Mouse (Mus musculus) urinary bladder, adult 18-20 months (tissue): ENCODE data around the gene Cldn9.
A peak's percentile ranks its signal among the peaks of the same experiment; 100 is the strongest.

Experiments used
- DNase-seq, 2 experiments: peaks; one replicate each; pipeline ENCODE4 v3.0.0; 2022; ENCODE audit warnings: low spot score in 2 of 2, mixed read lengths in 2 of 2

Gene Cldn9

GRCm38 (mm10) chr17:23683856-23684672, at the start of gene Cldn9:
TSS of gene Cldn9 (minus strand) at chr17:23684026.
- DNase-seq: no peak

GRCm38 (mm10) chr17:23730441-23730840, 46.6 kb upstream of the Cldn9 start:
- no peak for DNase-seq

- peak; percentile 51 to 59 for DNase-seq
Measured at GRCm38 (mm10) chr17:23726758-23727142, 42.9 kb upstream of the Cldn9 start.

GRCm38 (mm10) chr17:23725999-23726757, 42.4 kb upstream of the Cldn9 start, which contains the start of gene Pkmyt1:
TSS of gene Pkmyt1 (plus strand) at chr17:23726336.
- DNase-seq: peak; percentile 90 to 95

- DNase-seq: no peak
Measured at GRCm38 (mm10) chr17:23725477-23725876, 41.7 kb upstream of the Cldn9 start.

- DNase-seq: no peak
Measured at GRCm38 (mm10) chr17:23722376-23723125, 38.7 kb upstream of the Cldn9 start, which contains the start of gene 1520401A03Rik. TSS of gene 1520401A03Rik (minus strand) at chr17:23722783.

- DNase-seq: no peak
Measured at GRCm38 (mm10) chr17:23721886-23722285, 38.1 kb upstream of the Cldn9 start.

GRCm38 (mm10) chr17:23719455-23719854, 35.6 kb upstream of the Cldn9 start:
- DNase-seq: no peak

GRCm38 (mm10) chr17:23717003-23717402, 33.2 kb upstream of the Cldn9 start:
- no peak for DNase-seq

GRCm38 (mm10) chr17:23706212-23706611, 22.4 kb upstream of the Cldn9 start:
- DNase-seq: peak; percentile 53 to 69

GRCm38 (mm10) chr17:23705525-23706104, 21.8 kb upstream of the Cldn9 start:
- no peak for DNase-seq

GRCm38 (mm10) chr17:23704741-23705140, 20.9 kb upstream of the Cldn9 start:
- no peak for DNase-seq

GRCm38 (mm10) chr17:23703301-23703700, 19.5 kb upstream of the Cldn9 start:
- DNase-seq: no peak

- DNase-seq: peak; percentile 71 to 83
Measured at GRCm38 (mm10) chr17:23700079-23700478, 16.3 kb upstream of the Cldn9 start.

- peak in 1 of 2 experiments; percentile 36 for DNase-seq
Measured at GRCm38 (mm10) chr17:23699131-23700077, 15.6 kb upstream of the Cldn9 start.

- DNase-seq: no peak
Measured at GRCm38 (mm10) chr17:23695801-23696200, 12.0 kb upstream of the Cldn9 start.

GRCm38 (mm10) chr17:23694491-23694890, 10.7 kb upstream of the Cldn9 start:
- no peak for DNase-seq

- no peak for DNase-seq
Measured at GRCm38 (mm10) chr17:23683226-23683625, 600 bp downstream of the Cldn9 start.

- DNase-seq: no peak
Measured at GRCm38 (mm10) chr17:23682530-23682929, 1.3 kb downstream of the Cldn9 start.

- no peak for DNase-seq
Measured at GRCm38 (mm10) chr17:23682092-23682491, 1.7 kb downstream of the Cldn9 start.
